Mouse (Mus musculus): ENCODE measurements at regions not wholly inside any gene's neighbourhood (a gene's known extent, or its start where the extent isn't known, plus 50 kb on each side); places are given as distances from the start of the nearest gene placed in this dataset.

DNA sequence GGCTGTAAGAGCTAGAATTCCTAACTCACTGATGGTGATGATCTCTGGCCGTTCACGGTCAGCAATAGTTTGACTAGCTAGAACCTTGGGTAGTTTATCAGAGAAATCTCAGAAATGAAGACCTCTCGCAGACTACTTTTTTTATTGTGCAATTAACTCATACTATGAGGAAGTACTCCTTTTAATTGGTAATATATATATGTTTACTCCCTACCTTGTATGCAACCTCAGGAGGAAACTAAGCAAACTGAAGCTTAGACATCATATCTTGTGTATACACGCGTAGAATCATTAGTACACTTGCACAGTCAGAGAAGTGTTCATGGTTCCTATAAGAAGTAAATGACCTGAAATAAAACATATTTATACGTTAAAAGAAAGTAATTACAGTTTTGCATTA, 157.2 kb downstream of the Gm11146 start:
- ATAC-seq, result no peak

DNA sequence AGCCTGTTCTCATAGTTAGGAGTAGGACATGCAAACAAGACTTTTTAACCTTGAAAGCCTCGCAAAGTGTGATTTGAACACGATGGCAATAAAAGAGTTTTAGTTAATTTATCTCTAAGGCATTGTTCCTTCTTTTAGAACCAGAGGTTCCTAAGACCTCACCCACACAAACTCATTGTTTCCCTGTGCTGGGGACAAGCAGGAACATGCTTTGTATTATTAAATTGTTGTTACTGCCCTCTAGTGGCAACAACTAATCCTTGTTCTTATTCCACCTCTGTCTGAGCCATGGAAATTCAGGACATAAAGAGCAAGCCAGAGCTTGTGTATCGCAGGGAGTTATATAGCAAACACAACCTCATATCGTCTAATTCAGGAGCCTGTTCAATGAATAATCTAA, 157.9 kb downstream of the Gm11146 start:
- peak; percentile 45 for ATAC-seq

DNA sequence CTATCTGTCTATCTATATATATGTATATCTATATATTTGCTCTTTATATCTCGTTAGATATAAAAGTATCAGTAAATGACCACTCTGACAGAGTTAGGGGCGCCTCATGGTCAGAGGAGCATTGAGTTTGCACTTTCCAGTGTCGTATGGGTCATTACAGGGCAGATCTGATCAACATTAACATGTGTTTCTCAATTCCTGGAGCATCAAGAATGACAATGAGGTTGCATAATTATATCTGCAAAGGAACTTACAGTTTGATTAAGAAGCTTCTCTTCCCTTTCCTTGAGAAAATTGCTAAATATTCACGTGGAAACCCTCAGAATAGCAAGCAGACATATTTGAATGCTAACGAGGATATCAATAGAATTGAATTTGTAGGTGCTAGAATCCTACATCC, 158.6 kb downstream of the Gm11146 start:
- no peak for ATAC-seq

DNA sequence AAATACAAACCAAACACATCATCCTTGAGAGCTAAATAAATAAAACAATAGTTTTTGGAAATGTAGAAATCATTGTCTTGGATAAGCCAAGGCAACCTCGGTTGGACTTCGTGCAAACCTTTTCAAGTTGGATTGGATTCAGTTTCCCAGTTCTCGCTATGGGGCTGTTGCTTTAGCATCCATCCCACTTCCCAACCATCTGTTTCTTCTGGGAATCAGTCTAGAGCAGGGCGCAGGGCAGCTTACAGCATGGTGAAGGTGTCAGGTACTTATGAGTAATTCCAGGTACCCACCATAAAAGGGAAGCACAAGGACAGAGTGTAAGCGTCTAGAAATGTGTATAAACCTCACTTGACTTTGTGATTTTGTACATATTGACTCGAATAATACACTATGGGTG, 159.0 kb downstream of the Gm11146 start:
- no peak for ATAC-seq

DNA sequence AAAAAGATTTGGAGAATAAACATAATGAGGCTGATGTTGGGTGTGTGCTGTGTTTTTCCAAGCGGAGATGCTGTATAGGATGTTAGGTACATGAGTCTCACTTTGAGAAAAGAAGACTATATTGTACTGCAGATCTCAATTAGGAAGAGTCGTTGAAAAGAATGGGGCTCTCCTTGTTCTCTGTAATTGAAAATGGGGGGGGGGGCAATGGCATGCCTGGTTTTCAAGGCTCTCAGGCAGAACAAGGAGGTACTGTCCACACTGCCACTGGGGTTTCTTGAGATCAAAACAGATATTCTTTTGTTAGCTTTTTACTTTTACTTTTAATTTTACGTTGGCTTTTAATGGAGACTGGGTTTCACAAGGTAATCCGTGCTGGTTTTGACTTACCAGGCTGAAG, 170.5 kb downstream of the Gm11146 start:
- no peak for ATAC-seq

DNA sequence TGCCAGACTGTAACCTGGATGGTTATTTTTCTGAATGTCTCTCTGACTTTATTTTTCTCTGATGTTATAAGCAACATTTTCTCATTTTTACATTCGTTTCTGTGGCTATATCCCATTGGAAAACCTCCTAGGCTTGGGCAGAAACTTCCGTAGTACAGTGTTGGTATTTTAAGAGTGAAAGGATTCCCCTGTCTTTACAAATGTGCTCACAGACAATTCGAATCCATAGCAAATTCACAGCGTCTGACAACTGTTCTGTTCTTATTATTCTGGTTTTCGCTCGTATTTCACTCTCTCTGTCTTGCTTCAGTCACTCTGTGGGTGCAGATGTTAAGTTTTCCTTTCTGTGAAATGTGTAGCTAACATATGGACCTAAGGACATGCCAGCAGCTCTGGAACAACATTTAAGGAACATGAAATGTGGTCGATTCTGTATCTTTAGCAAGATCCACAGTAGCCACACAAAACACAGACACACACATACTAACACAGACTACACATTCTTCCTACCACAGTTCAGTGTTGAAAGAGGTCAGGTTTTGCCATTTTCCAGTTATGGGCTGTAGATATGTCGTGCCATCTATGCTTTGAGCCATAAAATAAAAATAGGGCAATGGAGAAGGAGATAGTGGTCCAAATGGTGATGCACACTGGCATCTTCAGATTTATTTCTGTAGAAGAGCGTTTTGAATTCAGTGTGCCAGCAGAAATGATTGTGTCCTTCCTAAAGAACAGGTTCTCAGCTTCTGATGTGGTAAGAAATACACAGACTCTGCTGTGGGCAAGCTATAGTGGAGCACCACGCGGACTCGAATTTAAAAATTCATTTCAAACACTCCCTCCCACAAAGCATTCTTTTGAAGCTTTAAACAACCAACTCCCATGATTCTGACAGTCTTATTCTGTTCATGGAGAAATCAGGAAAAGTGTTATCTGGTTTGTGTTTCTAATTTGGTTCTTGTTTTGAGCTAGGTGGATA, 179.2 kb downstream of the Gm11146 start:
- no peak for ATAC-seq

DNA sequence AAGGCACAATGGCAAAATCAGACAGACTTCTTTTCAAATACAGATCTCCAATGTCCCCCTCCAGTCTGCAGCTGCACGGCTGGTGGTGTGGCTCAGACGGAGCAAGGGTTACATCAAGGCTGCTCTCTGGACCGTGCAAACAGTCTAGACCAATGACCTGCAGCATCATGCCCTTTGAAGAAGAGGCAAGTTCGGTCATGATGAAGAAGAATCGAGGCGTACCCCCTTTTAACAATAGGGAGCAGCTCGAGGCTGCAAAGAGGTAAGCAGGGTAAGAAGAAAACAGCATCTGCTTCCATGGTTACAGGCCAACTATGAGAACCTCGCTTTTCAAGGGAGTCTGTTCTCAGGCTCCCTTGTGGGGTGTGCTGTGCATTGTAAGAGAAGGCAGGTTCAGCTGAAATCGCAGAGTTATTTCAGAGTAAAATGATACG, 180.3 kb downstream of the Gm11146 start:
- no peak for ATAC-seq

DNA sequence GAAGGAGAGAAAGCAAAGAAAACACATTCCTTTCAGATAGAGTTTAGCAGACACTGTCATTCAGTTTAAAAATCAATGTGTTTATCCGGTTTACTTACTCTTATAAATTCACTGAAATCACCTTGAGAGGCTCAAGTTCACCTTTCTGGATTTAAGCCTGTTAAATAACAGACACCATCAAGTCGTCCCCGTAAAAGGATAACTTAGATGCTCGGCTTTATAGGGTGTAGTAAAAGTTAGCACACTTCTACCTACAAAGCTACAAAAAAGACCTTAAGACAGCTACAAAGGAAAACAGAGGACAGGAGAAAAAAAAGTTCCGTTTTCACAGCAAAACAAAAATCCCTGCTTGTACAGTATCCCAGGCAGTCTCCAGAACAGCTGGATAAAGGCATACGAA, 180.9 kb downstream of the Gm11146 start:
- ATAC-seq, result no peak

DNA sequence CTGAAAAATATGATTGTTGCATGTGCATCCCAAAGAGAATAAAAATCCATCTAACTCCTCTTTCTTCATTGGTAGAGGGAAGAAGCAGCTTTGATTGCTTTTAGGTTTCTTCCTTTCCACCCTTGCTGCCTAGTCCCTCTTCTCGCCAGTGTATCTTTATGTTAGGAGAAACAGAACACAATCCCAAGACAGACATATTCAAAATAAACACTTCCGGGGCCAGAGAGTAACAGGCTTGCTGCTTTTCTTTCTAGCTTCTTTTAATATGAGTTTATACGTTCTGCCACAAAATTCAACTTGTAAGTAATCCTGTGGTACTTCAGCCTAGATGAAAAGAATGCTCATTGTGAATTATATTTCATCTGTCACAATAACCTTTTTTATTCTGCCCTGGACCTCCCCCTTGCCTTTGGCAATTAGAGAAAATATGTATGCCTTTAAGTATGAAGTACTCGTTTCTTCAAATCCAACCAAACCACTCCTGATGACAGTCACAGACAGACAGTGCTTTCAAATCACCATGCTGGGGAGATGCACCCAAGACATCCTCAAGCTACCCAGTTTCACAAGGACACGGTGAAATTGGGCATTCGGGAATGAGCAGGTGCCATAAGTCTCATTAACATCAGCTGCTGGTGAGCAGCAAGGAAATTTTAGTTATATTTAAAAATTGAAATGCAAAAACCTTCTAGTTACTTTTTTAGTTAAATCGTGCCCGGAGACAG, 181.6 kb downstream of the Gm11146 start:
- no peak for ATAC-seq

DNA sequence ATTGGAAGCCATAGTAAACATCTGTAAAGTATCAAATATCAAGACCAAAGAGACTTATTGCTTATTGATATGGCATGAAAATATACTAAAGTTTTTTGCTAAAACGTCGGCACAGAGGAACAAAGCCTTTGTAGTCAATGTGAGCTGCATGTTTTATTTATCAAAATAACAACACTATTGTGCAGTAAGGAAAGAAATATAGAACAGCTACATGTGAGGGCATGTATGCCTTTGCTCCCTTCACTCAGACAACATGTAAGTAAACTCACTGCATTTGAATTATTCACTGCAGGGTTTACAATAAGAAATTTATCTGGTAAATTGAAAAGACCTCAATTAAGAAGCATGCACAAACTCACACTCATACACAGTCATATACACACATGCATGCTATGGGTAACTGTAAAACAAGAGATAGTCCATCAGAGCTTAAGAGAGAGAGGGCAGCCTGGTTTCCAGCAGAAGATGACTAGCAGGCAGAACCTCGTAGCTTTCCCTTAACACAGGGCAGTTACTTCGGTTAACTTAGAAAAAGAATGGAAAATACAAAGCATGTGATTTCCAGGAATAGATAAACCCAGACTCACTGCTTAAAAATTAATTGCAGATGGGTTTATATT, 182.7 kb downstream of the Gm11146 start:
- no peak for ATAC-seq

DNA sequence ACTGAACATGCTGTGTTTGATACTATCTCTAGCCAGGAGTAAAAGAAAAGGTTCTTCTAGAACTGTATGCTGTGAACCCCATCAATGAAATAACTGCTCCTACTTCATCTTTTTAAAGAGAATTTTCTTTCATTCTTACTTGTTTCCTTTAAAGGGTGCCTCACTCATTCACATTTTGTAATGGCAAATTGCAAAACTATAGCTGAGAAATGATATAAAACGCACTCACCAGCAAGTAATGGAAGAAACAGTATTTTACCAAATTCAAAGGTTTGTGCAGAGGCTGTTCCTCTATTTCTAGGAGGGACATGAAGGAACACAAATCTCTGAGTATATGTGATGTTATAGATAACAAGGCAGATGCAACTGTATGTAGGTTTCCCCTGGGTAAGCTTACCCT, 183.4 kb downstream of the Gm11146 start:
- ATAC-seq, result no peak

DNA sequence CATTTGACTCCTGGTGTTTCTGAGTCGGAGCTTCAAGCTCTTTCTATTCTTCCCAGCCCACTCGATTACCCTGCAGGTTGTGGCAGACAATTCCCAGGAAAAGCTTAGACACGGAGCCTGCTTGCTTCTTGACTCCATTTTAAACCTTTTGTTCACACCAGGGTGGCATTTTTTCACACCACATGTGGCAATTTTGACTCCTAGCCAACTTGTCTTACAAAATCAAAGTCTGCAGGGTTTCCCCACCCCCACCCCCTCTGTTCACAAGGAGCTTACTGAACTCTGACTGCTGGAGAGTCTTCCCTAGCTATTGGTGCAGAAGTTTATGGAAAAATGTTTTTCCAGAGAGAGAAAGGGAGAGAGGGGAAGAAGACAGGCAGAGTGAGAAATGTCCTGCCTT, 184.1 kb downstream of the Gm11146 start:
- ATAC-seq, result no peak

DNA sequence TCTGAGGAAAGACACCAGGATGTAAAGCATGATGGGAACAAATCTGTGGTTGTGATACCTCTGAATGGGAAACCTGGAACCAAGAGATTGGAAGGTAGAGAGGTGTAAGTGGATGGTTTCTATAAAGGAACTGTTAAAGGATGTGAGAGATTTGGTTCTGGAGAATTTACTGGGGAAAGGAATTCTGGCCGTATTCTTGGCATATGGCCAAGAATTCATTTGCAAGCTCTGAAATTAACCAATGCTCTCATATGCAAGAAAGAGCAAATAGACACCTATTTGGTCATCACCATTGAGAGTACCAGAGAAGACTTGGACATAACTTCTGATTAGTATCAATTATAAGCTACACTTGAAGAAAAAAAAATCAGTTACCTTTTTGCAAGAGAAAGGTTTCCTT, 187.3 kb downstream of the Gm11146 start:
- ATAC-seq, result no peak

DNA sequence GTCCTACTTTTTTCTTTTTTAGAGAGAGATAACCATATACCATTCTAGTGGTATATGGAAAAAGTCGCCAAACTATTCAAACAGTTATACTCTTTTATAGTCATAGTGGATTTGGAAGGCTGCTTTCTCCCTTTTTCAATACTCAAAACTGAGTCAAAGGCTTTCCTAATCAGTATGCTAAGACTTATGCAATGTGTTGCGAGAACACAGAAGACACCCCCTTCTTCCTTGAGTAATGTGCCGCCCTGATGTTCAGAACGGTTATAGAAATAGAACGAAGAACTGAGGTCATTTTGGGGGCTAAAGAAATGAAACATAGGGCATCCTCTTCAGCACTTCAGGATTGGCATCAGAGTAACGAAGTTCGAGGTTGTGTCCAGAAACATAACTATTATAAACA, 192.7 kb downstream of the Gm11146 start:
- ATAC-seq, result no peak

DNA sequence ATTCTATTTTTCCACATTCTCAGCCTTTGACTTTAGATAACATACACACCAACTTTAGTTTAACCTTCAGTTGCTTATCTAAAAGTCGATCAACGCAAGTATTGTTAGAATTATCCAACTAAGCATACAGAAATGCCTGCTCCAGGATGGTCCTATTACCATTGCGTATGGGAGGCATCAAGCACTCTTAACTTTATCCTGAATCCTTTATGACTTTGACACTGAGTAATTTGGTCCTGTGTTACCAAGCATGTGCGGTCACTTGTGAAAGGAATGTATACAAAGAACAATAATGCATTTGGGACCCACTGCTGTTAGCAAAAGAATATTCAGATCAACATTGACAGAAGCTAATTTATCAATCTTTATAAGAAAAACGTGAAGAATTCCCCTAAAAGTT, 194.9 kb downstream of the Gm11146 start:
- ATAC-seq, result no peak

DNA sequence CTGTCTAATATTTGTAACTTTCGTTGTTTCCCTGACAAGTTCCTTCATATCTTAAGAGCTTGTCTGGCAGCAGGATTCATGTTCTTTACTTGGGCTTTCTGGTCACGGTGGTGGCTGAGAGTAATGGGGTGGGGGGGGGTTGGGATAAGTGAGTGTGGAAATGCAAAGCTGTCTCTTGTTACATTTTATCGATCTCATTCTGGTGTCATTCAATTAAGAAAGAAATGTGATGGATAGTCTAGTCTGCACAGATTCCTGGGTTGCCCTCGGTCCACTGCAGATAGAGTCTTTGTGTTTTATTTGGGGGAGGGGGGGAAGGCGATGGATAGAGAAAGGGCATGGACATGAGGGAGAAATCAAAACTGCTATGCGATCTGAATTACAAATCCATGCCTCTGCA, 196.0 kb downstream of the Gm11146 start:
- no peak for ATAC-seq

DNA sequence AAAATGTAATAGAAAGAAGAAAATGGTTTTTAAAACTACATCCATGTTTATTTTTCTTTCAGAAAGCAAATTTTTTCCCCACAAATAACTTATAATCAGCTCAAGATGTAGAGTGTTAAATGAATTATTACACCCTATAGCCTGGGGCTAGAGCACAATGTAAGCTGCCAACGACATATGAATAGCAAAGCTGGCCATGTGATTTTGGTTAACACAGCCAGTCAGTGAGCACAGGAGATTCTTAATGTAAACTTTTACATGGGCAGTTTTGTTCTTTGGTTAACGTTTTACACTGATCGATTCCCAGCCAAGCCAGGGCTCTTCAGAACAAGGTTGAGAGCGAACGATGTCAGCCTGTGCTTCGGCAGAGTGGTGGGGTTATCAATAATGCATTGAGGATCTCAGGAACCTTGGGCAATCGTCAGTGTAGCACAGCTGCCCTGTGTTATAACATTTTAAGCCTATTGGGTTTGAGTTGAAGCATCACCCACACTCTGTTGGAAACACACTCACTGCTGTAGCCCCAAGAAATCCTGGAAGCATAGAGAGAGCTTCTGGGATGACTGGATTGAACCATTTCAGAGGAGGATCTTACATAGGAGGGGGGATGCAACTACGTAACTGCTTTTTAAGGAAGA, 196.6 kb downstream of the Gm11146 start:
- no peak for ATAC-seq

DNA sequence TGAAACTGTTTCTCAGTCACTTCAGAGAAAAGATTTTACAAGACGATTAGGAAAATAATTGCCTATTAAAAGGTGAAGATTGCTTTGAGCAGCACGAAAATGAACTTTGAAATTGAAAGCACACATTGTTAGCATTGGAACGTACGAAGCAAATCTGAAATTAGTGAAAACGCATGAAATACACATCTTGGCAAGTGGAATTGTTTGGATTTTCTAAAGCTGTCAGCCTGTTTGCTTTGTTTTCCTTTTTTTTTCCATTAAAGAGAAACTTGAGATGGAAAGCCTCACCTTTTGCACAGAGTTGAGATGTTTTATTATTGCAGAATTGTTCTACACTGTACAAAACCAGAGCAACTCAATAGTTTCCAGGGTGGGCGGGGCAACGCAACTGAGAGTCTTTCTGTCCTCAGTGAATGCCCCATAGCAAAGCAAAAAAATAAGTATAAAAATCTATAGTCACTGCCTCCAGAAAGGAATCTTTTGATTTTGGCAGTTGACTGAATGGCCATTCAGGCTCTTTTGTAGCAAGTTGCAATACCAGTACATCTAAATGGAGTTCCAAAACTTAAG, 199.1 kb downstream of the Gm11146 start:
- no peak for ATAC-seq

DNA sequence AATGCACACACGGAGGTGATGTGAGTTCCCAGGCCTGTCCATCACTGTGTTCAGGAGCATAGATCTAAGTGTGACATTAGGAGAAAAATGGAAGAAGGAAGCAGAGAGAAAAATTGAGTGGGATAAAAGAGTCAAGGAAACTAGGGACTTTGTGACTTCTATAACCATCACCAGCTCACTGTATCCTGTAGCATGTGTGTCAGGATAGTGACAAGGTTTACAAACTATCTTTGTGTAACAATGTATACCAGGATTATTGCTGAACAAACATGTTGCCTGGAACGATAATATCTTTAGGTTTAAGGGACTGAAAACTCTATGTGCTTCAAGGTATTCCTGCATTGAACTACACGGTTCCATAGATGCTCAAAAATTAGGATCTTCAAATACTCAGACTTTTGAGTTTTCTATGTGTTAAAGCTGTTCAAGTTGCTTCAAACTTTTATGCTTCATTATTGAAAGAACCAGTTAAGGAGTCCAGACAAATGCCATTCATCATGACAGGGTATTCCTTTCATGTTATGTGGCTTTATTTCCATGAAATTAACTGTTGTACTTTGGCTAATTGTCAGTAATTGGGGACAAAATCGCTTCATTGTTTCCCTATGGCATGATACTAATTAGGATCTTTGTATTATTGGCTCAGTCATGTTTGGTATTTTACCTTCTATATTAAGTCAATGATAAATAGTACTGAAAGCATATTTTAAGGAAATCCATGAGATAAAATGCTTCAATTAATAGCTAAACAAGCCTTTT, 200.5 kb downstream of the Gm11146 start:
- ATAC-seq, result no peak

DNA sequence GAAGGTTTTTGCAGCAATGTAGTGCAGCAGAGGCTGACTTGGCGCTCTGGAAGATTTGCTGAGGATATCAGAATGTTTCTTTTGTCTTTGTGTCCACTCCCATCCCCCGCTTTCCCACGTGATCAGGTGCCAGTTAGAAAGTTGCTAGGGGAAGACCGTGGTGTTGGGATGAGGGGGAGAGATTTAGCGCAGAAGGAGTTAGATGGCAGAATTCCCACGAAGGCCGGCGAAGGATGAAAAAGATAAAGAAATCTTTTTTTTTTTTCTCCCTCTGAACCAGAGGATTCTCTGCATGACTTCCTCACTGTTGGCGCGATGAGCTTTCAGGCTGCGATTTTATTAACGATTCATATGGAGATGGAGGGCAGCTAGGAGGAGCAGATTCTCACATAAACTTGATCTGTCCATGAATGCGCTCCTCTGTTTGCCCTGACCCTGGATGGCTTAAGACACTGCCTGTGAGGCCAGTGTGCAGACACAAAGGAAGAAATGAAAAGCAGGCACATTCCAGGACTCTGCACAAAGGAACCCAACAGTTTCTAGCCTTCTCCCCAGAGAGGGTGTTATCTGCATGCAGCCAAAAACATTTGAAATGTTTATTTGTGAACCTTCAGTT, 201.5 kb downstream of the Gm11146 start:
- no peak for ATAC-seq

DNA sequence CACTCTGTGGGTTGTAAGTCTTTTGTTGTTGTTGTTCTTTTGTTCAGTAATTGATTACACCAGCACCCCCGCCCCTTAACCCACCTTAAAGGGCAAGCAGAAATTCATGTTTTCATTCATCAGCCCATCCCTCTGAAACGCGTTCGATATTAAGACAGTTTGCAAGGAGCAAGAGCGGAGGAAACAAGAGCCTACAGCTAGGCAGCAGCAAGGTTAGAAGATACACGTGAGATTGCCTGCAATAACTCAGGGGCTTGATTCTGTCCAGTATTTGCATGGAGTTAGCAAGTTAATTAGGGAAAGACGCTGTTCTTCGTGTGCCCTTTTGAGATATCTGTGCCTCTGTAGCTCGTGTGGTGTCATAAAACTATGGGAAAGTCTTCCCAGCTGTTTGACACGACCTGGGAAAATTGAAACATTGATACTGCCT, 202.0 kb downstream of the Gm11146 start:
- no peak for ATAC-seq
